Mouse (Mus musculus) liver, adult 2 months (tissue): ENCODE measurements around the gene Wnt8b.

ENCODE experiments used
- CTCF ChIP-seq: fragments of 200-500 bp; IDR thresholded peaks from 2 replicates; pipeline ENCODE4 v1.5.1; 2011; ENCODE audit warnings: low read depth, low read length, control low read depth
- POLR2A ChIP-seq: fragments of 200-500 bp; IDR thresholded peaks from 2 replicates; pipeline ENCODE4 v1.6.1; 2011; ENCODE audit warnings: low read length, control low read depth; ENCODE audit not compliant: insufficient read depth; ENCODE audit errors: extremely low read depth

- TF ChIP-seq CTCF: peak; percentile 88
- TF ChIP-seq POLR2A: no peak
Measured at GRCm38 (mm10) chr19:44544775-44545174, 51.5 kb downstream of the Wnt8b start.
